In the genomic region with DNA sequence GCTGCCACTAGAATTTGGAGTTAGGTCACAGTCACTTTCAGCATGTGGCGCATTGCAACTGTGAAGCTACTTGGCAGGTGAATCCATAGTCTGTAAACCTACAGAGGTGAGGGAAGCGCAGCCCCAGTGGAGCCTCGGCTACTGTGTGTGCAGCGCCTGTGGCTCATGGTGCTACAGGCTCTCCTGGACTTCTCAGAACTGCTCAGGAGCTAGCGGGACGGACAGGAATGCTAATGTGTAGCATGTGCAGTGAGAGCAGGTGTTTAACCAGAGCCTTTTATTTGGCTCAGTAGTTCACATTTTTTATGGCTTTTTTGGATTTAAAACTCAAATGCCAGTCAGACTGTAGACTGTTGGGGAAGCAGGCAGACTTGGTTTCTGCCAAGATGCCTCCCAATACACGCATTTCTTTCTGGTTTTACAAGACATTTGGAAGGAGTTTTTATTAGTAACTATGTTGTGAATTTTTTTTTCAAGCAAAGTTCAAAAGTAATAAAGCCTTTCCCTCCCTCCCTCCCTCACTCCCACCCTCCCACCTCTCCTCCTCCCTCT, we compare ENCODE assay signal across 14 mouse cellular contexts. TPM values are rescaled to one million over a fixed set of nuclear protein-coding genes. Genes with fewer than 3 reads are reported as not detected.
DNase-seq lines count a peak whose midpoint lies in the region; ATAC-seq and TF ChIP-seq lines count a peak whose summit lies in the region.
"Had no signal": no experiment of that assay in that cellular context is flagged by ENCODE, and none has a peak within 500 bp of the region (broad histone marks: within the 10 kb centered on the region; RNA-seq: fewer than 3 reads in every experiment).

No protein-coding gene starts in this region.

- H3K27ac ChIP-seq in forebrain, embryonic 13.5 days, result no peak overlapping the region
- H3K27ac ChIP-seq in forebrain, embryonic 11.5 days (ENCODE audit: low read depth, low read length), result no peak overlapping the region
- 0 out of 2 replicates have a peak overlapping the region, but pooled peaks have one; percentile 4 for H3K27ac ChIP-seq in midbrain, embryonic 15.5 days
- H3K27ac ChIP-seq in midbrain, postnatal 0 days (ENCODE audit: low read depth, low read length), result no peak overlapping the region
- H3K27ac ChIP-seq in stomach, postnatal 0 days (replicated peaks), result 0 out of 2 replicates have a peak overlapping the region, but pooled peaks have one; percentile 8
- H3K27ac ChIP-seq in gastrocnemius, adult 2 months, result no peak overlapping the region
- H3K27ac ChIP-seq: heart, adult 2 months had no signal

- no peaks in the 10 kb centered on the region for H3K27me3 ChIP-seq in forebrain, embryonic 13.5 days
- H3K27me3 ChIP-seq in forebrain, embryonic 11.5 days (ENCODE audit: control insufficient read depth, insufficient read depth, low read length), result no peaks in the 10 kb centered on the region
- H3K27me3 ChIP-seq in midbrain, embryonic 15.5 days (replicated peaks), result no peaks in the 10 kb centered on the region
- H3K27me3 ChIP-seq in midbrain, postnatal 0 days (ENCODE audit: insufficient read depth, low read length), result no peaks in the 10 kb centered on the region
- no peaks in the 10 kb centered on the region for H3K27me3 ChIP-seq in stomach, postnatal 0 days (ENCODE audit: control insufficient read depth, insufficient read depth, low read length)

- no peak for TF ChIP-seq CTCF in midbrain, postnatal 0 days (IDR thresholded peaks at IDR 0.05)
- TF ChIP-seq CTCF in stomach, postnatal 0 days (IDR thresholded peaks at IDR 0.05; ENCODE audit: low read depth), result no peak
- no peak for TF ChIP-seq CTCF in gastrocnemius, adult 2 months (IDR thresholded peaks at IDR 0.05)

- peaks cover 10% of the 10 kb centered on the region for H3K4me1 ChIP-seq in forebrain, embryonic 13.5 days
- H3K4me1 ChIP-seq in forebrain, embryonic 11.5 days (replicated peaks; ENCODE audit: control insufficient read depth, insufficient read depth, low read length), result no peaks in the 10 kb centered on the region
- peaks cover 9% of the 10 kb centered on the region for H3K4me1 ChIP-seq in midbrain, embryonic 15.5 days
- no peaks in the 10 kb centered on the region for H3K4me1 ChIP-seq in midbrain, postnatal 0 days (ENCODE audit: insufficient read depth, low read length)
- H3K4me1 ChIP-seq in stomach, postnatal 0 days (replicated peaks; ENCODE audit: control insufficient read depth, insufficient read depth), result no peaks in the 10 kb centered on the region

- no peak overlapping the region for H3K9ac ChIP-seq in forebrain, embryonic 13.5 days
- H3K9ac ChIP-seq in forebrain, embryonic 11.5 days (ENCODE audit: low read length), result no peak overlapping the region
- H3K9ac ChIP-seq in midbrain, embryonic 15.5 days, result no peak overlapping the region
- H3K9ac ChIP-seq in midbrain, postnatal 0 days (replicated peaks; ENCODE audit: low read length, poor library complexity, severe bottlenecking), result no peak overlapping the region
- H3K9ac ChIP-seq in stomach, postnatal 0 days (ENCODE audit: low read length), result no peak overlapping the region

- WGBS in forebrain, embryonic 13.5 days, result 84% methylated on average over 7 of the region's 7 CpGs
- WGBS in forebrain, embryonic 11.5 days, result 87% methylated on average over 7 of the region's 7 CpGs
- WGBS in midbrain, embryonic 15.5 days, result 78% methylated on average over 7 of the region's 7 CpGs
- WGBS in midbrain, postnatal 0 days, result 64% methylated on average over 7 of the region's 7 CpGs
- 68% methylated on average over 7 of the region's 7 CpGs for WGBS in stomach, postnatal 0 days

- TF ChIP-seq EP300 in stomach, postnatal 0 days (optimal IDR thresholded peaks at IDR 0.05), result no peak

- intact Hi-C loops in gastrocnemius, adult 2 months (cut with DNase I), result no loop called here

- H3K4me2 ChIP-seq in forebrain, embryonic 13.5 days, result no peak overlapping the region
- H3K4me2 ChIP-seq in forebrain, embryonic 11.5 days (ENCODE audit: low read depth, low read length, severe bottlenecking), result no peak overlapping the region
- no peak overlapping the region for H3K4me2 ChIP-seq in midbrain, embryonic 15.5 days
- H3K4me2 ChIP-seq in midbrain, postnatal 0 days (ENCODE audit: low read depth, low read length, poor library complexity, severe bottlenecking), result no peak overlapping the region
- H3K4me2 ChIP-seq in stomach, postnatal 0 days (replicated peaks; ENCODE audit: low read depth), result no peak overlapping the region

- H3K36me3 ChIP-seq in forebrain, embryonic 13.5 days (ENCODE audit: poor library complexity, severe bottlenecking), result peaks cover 29% of the 10 kb centered on the region
- no peaks in the 10 kb centered on the region for H3K36me3 ChIP-seq in forebrain, embryonic 11.5 days (ENCODE audit: control insufficient read depth, insufficient read depth, low read length)
- no peaks in the 10 kb centered on the region for H3K36me3 ChIP-seq in midbrain, embryonic 15.5 days (replicated peaks)
- no peaks in the 10 kb centered on the region for H3K36me3 ChIP-seq in midbrain, postnatal 0 days (ENCODE audit: insufficient read depth, low read length)
- no peaks in the 10 kb centered on the region for H3K36me3 ChIP-seq in stomach, postnatal 0 days (ENCODE audit: control insufficient read depth, insufficient read depth, low read length)

- peak; percentile 41; the same call in 1 of the 2 replicates for ATAC-seq in forebrain, embryonic 13.5 days
- no peak for ATAC-seq in forebrain, embryonic 11.5 days (replicated peaks; ENCODE audit: low FRiP score)
- ATAC-seq in midbrain, embryonic 15.5 days (replicated peaks), result no peak
- ATAC-seq in midbrain, postnatal 0 days (ENCODE audit: low FRiP score), result no peak
- ATAC-seq in stomach, postnatal 0 days (ENCODE audit: low FRiP score, low TSS enrichment), result no peak
- ATAC-seq: intestine, embryonic 16.5 days had no signal

- DNase-seq in forebrain, embryonic 11.5 days (ENCODE audit: low spot score), result no peak
- DNase-seq in kidney, adult 18-20 months, result peak; percentile 22
- no peak for DNase-seq in kidney, adult 8-10 months
- DNase-seq in midbrain, postnatal 0 days (ENCODE audit: low spot score), result no peak
- DNase-seq in stomach, postnatal 0 days (ENCODE audit: low spot score), result no peak
- DNase-seq in gastrocnemius, adult 2 months, result no peak
- DNase-seq: cerebellum, adult 8-10 months; heart, adult 2 months; thymus, adult 2 months had no signal

- H3K9me3 ChIP-seq in forebrain, embryonic 13.5 days (replicated peaks), result no peaks in the 10 kb centered on the region
- H3K9me3 ChIP-seq in forebrain, embryonic 11.5 days (ENCODE audit: control insufficient read depth, low read length), result no peaks in the 10 kb centered on the region
- no peaks in the 10 kb centered on the region for H3K9me3 ChIP-seq in midbrain, embryonic 15.5 days
- H3K9me3 ChIP-seq in midbrain, postnatal 0 days (ENCODE audit: low read length), result no peaks in the 10 kb centered on the region
- H3K9me3 ChIP-seq in stomach, postnatal 0 days (ENCODE audit: control insufficient read depth, low read length), result no peaks in the 10 kb centered on the region

- no peak overlapping the region for H3K4me3 ChIP-seq in forebrain, embryonic 13.5 days
- no peak overlapping the region for H3K4me3 ChIP-seq in forebrain, embryonic 11.5 days (ENCODE audit: low read depth, low read length)
- no peak overlapping the region for H3K4me3 ChIP-seq in midbrain, embryonic 15.5 days
- no peak overlapping the region for H3K4me3 ChIP-seq in midbrain, postnatal 0 days (ENCODE audit: low read depth, low read length)
- H3K4me3 ChIP-seq in stomach, postnatal 0 days (ENCODE audit: low read depth, low read length), result no peak overlapping the region
- no peak overlapping the region for H3K4me3 ChIP-seq in gastrocnemius, adult 2 months
- H3K4me3 ChIP-seq: erythroblast, embryonic 14.5 days; heart, adult 2 months had no signal

RNA-seq across cellular contexts. Expression of a gene that starts 37.6 kb away (rescaled TPM):
- polyA plus RNA-seq in forebrain, embryonic 13.5 days (2015; fragmentation: Nextera tagmentation; extraction: Ambion mirVana), result 0.57 and 0.72 TPM in 2 replicates
- polyA plus RNA-seq in forebrain, embryonic 11.5 days (2014; fragmentation: Nextera tagmentation; extraction: Ambion mirVana), result 0.17 and 0.45 TPM in 2 replicates
- 0.49 and 0.67 TPM in 2 replicates for polyA plus RNA-seq in midbrain, embryonic 15.5 days (2015; fragmentation: Nextera tagmentation; extraction: Ambion mirVana)
- total RNA-seq in midbrain, postnatal 0 days (2014; rRNA removed), result 0.11 and 0.71 TPM in 2 replicates
- polyA plus RNA-seq in midbrain, postnatal 0 days (2015; fragmentation: Nextera tagmentation; extraction: Ambion mirVana), result 0.23 TPM in 1 of 2 replicates, not detected in the other
- polyA plus RNA-seq in stomach, postnatal 0 days (2015; fragmentation: Nextera tagmentation; extraction: Ambion mirVana), result 1.6 and 2.5 TPM in 2 replicates
- total RNA-seq in gastrocnemius, adult 2 months (2021), result under 1 TPM; 0.25 to 0.48 TPM

RNA-seq across cellular contexts. Expression of a gene that starts 52.9 kb away (rescaled TPM):
- 1.9 and 2.6 TPM in 2 replicates for polyA plus RNA-seq in forebrain, embryonic 13.5 days (2015; fragmentation: Nextera tagmentation; extraction: Ambion mirVana)
- 0.16 TPM in 1 of 2 replicates, not detected in the other for polyA plus RNA-seq in forebrain, embryonic 11.5 days (2014; fragmentation: Nextera tagmentation; extraction: Ambion mirVana)
- 7.9 and 9.3 TPM in 2 replicates for polyA plus RNA-seq in midbrain, embryonic 15.5 days (2015; fragmentation: Nextera tagmentation; extraction: Ambion mirVana)
- 22.1 and 25.1 TPM in 2 replicates for total RNA-seq in midbrain, postnatal 0 days (2014; rRNA removed)
- polyA plus RNA-seq in midbrain, postnatal 0 days (2015; fragmentation: Nextera tagmentation; extraction: Ambion mirVana), result 10.8 and 11.1 TPM in 2 replicates
- polyA plus RNA-seq in stomach, postnatal 0 days (2015; fragmentation: Nextera tagmentation; extraction: Ambion mirVana), result 0.72 and 1.0 TPM in 2 replicates
- total RNA-seq in gastrocnemius, adult 2 months (2021), result 10 to 100 TPM; 21.8 to 31.9 TPM
- total RNA-seq: megakaryocyte-erythroid progenitor cell, adult 5-6 weeks had no signal
- polyA plus RNA-seq: erythroblast, embryonic 14.5 days had no signal

RNA-seq across cellular contexts. Expression of a gene that starts 54.4 kb away (rescaled TPM):
- 64.7 and 71.2 TPM in 2 replicates for polyA plus RNA-seq in forebrain, embryonic 13.5 days (2015; fragmentation: Nextera tagmentation; extraction: Ambion mirVana)
- polyA plus RNA-seq in forebrain, embryonic 11.5 days (2014; fragmentation: Nextera tagmentation; extraction: Ambion mirVana), result 54.4 and 55.9 TPM in 2 replicates
- polyA plus RNA-seq in midbrain, embryonic 15.5 days (2015; fragmentation: Nextera tagmentation; extraction: Ambion mirVana), result 52.7 and 60.1 TPM in 2 replicates
- 54.8 and 60.8 TPM in 2 replicates for total RNA-seq in midbrain, postnatal 0 days (2014; rRNA removed)
- 29.9 and 30.5 TPM in 2 replicates for polyA plus RNA-seq in midbrain, postnatal 0 days (2015; fragmentation: Nextera tagmentation; extraction: Ambion mirVana)
- 12.7 and 14.2 TPM in 2 replicates for polyA plus RNA-seq in stomach, postnatal 0 days (2015; fragmentation: Nextera tagmentation; extraction: Ambion mirVana)
- 1 to 10 TPM; 2.2 to 3.0 TPM for total RNA-seq in gastrocnemius, adult 2 months (2021)

Comparison
In these comparisons a context has a peak if more than half of its experiments do, and no peak if none do; other contexts are left out.
1. H3K27ac ChIP-seq: peak in midbrain, embryonic 15.5 days (single experiment) and stomach, postnatal 0 days (single experiment); none in forebrain, embryonic 13.5 days (single experiment), forebrain, embryonic 11.5 days (single experiment), midbrain, postnatal 0 days (single experiment) and gastrocnemius, adult 2 months (single experiment).